Mouse (Mus musculus): ENCODE measurements around the gene Npc1l1.
"Not testable (repeated sequence)": the region's sequence is repeated elsewhere in the genome, so short reads cannot be mapped to it uniquely, and the experiment has no call there.

GRCm38 (mm10) chr11:6254602-6255001 is 24.7 kb upstream of the Npc1l1 start:
- not testable (repeated sequence) for TF ChIP-seq CTCF (IDR thresholded peaks at IDR 0.05; ENCODE audit: borderline replicate concordance, control insufficient read depth, extremely low read depth, insufficient read depth, low read length, poor library complexity); POLR2A (IDR thresholded peaks at IDR 0.05; ENCODE audit: control insufficient read depth, extremely low read depth, insufficient read depth, low read length, poor library complexity)

Data from thymus, adult 2 months (tissue).